Mouse (Mus musculus): ENCODE measurements around the gene Tent4a. TPM values are rescaled to one million over a fixed set of nuclear protein-coding genes. Genes with fewer than 3 reads are reported as not detected.

Gene Tent4a
- polyA plus RNA-seq, 1 experiment from 2014 or later = 3.7 TPM

Other genes with a start within 250 kb of the Tent4a start
- 101 and 115 TPM in 2 replicates for gene Nsun2, start 871 bp downstream of the Tent4a start, polyA plus RNA-seq (2015; fragmentation: Nextera tagmentation; extraction: Ambion mirVana)
- gene Srd5a1, start 76.8 kb upstream of the Tent4a start, polyA plus RNA-seq (2015; fragmentation: Nextera tagmentation; extraction: Ambion mirVana) = 17.5 and 18.1 TPM in 2 replicates
- gene Ube2ql1, start 205.3 kb upstream of the Tent4a start, polyA plus RNA-seq (2015; fragmentation: Nextera tagmentation; extraction: Ambion mirVana) = 0.10 and 0.12 TPM in 2 replicates